Mouse (Mus musculus) layer of hippocampus, adult 11-12 months (tissue): ENCODE results near the gene Abhd15.
"Not testable (repeated sequence)": the region's sequence is repeated elsewhere in the genome, so short reads cannot be mapped to it uniquely, and the experiment has no call there.

Experiments
- DNase-seq: peaks from one replicate; pipeline ENCODE4 v3.0.0; 2022; ENCODE audit warnings: low spot score

Abhd15 gene

DNA sequence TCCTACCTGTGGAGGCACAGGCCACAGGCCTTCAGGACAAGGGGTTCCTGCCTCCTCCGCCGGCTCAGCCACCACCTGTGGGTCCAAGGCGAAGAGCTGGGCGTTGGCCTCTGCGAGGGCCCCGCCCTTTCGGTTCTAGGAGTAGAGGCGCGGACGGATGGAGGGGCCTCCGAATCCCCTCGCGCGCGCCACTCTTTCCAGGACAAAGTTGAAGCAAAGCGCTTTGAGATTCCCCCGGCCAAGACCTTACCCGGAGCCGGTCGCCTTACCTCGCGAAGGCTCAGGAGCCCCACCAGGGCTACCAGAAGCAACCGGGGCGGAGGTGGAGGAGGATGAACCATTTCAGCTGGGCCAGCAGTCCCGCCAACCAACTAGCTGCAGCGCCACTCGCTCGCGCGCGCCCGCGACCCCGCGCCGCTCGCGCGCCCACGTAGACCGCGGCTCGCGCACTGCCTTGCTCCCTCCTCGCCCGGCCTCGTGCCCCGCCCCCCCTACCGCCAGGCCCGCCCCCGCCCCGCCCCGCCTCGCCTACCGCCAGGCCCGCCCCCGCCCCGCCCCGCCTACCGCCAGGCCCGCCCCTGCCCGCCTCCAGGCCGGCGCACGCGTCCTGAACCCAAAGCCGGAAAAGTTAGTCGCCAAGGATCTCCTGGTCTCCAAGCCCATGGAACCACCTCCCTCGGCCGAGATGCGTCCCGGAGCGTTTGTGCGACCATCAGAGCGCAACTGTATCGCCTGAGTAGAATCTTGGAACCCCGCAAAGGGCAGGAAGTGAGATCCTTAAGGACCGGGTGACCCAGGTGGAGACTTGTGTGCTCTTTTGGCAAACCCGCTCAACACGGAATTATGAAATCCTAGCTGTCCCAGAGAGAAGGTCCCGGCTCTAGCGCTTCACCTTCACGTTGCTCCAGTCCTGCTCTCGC is 1.8 kb upstream of the Abhd15 start:
- DNase-seq, result peak; percentile 78

DNA sequence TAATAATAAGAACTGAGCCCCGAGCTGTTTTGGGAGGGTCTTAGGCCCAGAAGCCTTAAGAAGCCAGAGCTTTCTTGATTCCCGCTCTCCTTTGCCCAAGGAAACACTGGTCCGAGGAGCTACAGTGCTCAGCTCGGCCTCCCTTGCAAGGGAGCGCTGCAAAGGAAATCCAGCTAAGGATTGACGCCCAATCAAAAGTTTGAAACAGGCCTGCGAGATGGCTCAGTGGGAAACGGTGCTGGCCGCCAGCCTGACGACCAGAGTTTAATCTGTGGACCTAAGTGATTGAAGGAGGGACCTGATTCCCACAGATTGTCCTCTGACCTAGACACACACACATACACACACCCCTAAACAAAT is 1.1 kb upstream of the Abhd15 start:
- DNase-seq, result no peak

DNA sequence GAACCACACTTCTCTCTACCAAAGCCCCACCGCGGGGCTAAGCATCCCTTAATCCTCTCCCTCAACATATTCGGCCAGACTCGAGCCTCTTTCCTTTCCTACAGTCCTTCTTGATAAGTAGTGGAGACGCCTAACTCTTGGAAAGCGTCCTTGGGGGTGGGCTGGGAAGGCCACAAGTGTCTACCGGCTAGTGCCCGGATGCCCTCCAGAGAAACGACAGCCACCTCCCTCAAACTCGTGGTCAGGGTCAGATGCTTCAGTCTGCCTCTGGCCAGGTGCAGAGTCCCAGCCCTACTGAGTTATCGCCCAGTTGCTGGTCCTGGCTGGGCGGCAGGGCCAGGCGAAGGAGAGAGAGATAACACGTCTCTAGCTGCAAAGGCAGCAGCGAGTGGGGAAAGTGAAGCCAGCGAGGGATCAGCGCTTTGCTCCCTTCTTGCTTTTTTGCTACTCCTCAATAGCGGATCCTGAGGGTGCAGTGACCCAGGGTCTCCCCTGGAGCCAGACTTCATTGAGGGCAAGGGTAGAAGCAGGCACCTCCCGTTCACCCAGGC is 565 bp upstream of the Abhd15 start:
- no peak for DNase-seq

GRCm38 (mm10) chr11:77515637-77516552 is 974 bp downstream of the Abhd15 start, which contains the start of gene Trp53i13:
TSS of gene Trp53i13 (minus strand) at chr11:77515980.
- DNase-seq, result no peak

- no peak for DNase-seq
These were observed 1.9 kb downstream of the Abhd15 start for GRCm38 (mm10) chr11:77516553-77517425.

GRCm38 (mm10) chr11:77518051-77518798 is 3.3 kb downstream of the Abhd15 start:
- no peak for DNase-seq

DNA sequence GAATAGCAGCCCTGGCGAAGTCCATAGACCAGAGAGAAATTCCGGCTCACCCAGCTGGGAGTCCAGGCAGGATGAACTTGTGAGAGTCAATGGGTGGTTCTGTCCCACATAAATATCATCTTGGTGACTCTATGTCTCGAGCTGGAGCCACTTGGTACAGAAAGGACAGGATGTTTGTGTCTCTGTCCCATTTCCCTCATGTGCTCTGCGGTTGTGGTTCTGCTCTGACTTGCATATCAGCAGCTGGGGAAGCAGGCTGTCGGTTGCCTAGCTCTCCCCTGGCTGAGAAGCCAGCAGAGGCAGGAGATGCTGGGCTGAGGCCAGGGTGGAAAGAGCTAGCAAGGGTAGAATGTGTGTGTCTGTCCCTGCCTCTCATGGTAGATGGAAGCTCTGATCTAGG is 4.1 kb downstream of the Abhd15 start, which contains the start of gene Gm10392:
Gene Gm10392, minus strand, starts transcription at position 156 of the 400 bp plus-strand sequence.
- DNase-seq, result no peak

DNA sequence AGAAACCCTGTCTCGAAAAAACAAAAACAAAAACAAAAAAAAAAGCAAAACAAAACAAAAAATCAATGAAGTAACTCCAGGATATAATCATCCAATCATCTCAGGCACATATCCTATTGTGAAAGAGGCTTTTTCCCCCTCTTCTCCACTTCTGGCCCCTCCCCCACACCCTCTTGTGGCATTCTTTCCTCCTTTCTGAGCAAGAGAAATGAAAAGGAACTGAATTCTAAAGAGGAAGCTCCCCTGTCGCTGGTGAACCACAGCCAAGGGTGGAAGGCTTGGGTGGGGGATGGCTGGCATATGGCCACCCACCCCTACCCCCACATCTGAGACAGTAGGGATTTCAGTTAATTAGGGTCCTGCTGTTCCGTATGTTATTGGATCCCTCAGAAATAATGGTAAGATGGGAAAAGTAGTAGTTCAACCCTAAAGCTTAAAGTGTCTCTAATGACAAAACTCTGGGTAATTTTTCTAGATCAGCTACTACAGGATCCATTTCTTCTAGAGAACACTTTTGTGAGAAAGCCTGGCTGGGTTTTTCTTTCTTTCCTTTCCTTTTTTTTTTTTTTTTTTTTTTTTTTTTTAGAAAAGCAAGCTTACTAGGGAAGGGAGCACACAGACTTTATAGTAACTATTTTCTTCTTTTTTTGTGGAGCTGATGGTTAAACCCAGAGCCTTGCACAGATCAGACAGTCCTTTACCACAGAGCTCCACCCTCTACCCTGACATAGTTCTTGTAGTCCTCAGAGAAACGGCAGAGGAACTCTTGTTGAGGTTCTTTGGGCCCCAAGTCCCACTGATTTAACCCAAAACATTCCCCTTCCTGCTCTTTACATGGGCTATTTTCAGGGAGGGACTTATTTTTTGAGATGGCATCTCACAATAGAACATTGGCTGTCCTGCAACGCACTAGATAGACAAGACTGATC is 5.9 kb downstream of the Abhd15 start:
- DNase-seq, result peak; percentile 68

DNA sequence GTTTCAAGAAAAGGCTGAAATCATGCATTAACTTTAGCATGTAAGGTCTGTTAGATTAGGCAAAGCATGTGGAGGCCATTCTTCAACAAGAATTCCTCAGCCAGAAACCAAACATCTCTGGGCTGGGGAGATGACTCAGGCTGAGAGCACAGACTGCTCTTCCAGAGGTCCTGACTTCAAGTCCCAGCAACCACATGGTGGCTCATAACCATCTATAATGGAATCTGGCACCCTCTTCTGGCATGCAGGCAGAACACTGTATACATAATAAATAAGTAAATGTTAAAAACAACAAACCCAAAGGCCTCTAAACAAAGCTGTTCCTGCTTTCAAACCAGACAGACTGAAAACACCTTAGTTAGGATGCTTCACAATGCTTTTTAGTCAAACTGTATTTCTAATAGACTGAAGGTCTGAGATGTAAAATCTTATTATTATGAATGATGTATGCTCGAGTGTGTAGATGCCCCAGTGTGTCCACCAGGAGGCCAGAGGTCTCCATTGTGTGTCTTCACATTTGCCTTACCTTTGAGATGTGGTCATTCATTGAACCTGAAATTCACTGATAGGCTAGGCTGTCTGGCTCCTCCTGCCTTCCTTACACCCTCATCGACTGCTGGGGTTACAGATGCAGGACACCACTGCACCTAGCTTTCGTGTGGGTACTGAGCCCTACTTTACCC is 11.0 kb downstream of the Abhd15 start:
- no peak for DNase-seq

GRCm38 (mm10) chr11:77528420-77528819 is 13.5 kb downstream of the Abhd15 start:
- DNase-seq, result not testable (repeated sequence)

GRCm38 (mm10) chr11:77529644-77530043 is 14.7 kb downstream of the Abhd15 start:
- DNase-seq, result no peak

DNA sequence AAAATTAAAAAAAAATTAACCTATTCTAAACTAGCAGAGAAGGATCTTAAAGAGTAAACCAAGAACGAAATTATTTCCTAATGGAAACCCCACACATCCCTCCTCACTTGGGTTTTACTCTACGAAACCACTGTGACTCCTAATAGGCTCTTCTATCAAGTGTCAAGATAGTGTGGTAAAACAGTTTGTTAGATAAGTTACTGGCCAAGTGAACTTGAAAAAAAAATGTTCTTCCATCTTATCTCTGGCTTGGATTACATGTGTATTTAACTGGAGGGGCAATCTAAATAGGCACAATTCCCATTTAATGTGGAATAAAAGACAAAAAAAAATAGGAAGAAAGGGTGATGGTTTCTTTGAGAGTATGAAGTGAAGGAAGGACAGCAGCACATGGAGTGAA is 15.9 kb downstream of the Abhd15 start:
- DNase-seq, result no peak

DNA sequence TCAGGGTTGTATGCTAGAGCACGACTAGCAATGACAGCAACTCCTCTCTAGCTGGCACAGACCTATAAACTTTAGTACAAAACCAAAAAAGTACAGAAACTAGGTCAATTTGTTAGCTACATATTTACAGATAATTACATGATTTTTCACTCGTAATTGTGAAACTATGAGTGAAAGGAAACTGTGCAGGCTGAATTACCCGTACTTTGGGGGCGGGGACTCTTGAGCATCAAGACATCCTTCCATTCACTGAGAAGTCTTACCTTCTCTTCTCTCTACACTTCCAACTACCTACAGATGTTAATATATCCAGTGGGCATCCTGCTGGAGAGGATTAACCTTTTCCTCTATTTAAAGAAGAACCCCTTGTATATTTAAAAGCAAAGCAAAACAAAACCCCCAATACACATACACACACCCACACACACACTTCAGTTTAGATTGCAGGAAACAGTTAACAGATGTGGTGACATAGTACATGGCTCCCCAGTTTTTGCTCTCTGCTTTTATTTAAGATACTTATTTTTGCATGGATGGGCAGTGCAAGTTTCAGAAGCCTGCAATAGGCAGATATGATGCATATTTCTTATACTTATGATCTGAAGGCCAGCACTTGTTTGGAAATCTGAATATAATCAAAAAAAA is 17.4 kb downstream of the Abhd15 start:
- no peak for DNase-seq

DNA sequence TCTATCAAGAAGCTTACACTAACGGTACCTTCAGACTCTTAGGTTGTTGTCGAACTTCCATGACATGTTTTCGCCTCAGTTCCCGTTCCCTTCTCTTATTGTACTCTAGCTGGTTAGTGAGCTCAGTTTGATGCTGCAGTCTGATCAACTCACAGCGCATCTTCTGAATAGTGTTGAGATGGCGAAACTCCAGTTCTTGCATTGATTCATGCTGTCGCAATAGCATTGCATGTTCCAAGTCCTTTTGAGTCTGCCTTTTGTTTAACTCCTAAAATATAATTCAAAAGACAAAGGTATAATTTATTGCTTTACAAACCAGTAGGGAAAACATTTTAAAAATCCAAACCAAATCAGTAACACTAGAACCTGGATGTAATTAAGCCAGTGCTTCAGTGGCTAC is 30.3 kb downstream of the Abhd15 start:
- no peak for DNase-seq

DNA sequence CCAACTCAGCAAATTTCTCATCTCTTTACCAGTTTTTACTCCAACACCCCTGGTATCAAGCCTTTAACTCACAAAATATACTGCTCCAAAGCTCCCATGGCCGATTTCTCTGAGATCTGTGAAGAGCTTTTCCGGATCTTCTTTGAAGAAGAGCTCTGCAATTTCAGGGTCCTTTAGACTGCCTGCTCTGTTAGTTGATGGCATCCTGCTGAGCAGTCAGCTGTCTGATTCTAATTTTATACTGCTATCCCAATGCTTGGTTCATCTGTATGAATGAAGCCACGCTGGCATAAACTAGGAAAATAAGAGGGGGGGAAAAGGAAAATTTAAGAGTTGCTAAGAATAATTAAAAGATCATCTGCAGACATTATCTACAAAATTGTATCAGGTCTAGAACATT is 70.3 kb downstream of the Abhd15 start:
- no peak for DNase-seq
